Mouse (Mus musculus) left cerebral cortex, postnatal 10 days (tissue): ENCODE data around the gene Ttc7b. TPM values are rescaled to one million over a fixed set of nuclear protein-coding genes. Genes with fewer than 3 reads are reported as not detected.

Source experiments
- total RNA-seq, 2 experiments: library from RNA; stranded (reverse); gene quantifications; 2 replicates each; pipeline ENCODE4 v1.2.3; 2021

Gene Ttc7b
- total RNA-seq, 2 experiments from 2014 or later, result 137 to 138 TPM

Other genes starting within 250 kb of the Ttc7b start
- 10 to 100 TPM; 16.8 to 20.9 TPM for gene Rps6ka5, start 206.2 kb upstream of the Ttc7b start, total RNA-seq